Mouse (Mus musculus) left cerebral cortex, adult 2 months (tissue): ENCODE measurements around the gene Trim8. TPM values are rescaled to one million over a fixed set of nuclear protein-coding genes. Genes with fewer than 3 reads are reported as not detected.

Experiments used
- DNase-seq, 2 experiments: peaks; one replicate each; pipeline ENCODE4 v3.0.0; 2021 to 2022; ENCODE audit warnings: low spot score in 2 of 2, mixed read lengths in 1 of 2; ENCODE audit errors: extremely low spot score in 1 of 2
- H3K27ac ChIP-seq: fragments of 200-600 bp; 2 replicates; pipeline ENCODE4 v1.8.1; 2022
- H3K4me3 ChIP-seq: fragments of 200-600 bp; 2 replicates; pipeline ENCODE4 v1.8.1; 2022
- CTCF ChIP-seq: fragments of 200-600 bp; IDR thresholded peaks from 2 replicates; pipeline ENCODE4 v1.8.1; 2022; ENCODE audit warnings: antibody characterized with exemption, mild to moderate bottlenecking, moderate library complexity
- intact Hi-C: fragments of 180-260 bp; cut with DNase I; formaldehyde crosslinking; loops from one replicate; pipeline ENCODE4 v1.15.1; 2025
- total RNA-seq, 2 experiments: library from RNA; stranded (reverse); gene quantifications; 2 replicates each; pipeline ENCODE4 v1.2.3; 2021

The Trim8 gene
- total RNA-seq, 2 experiments from 2014 or later: 114 to 121 TPM

- H3K27ac ChIP-seq: no peak overlapping the region
- intact Hi-C loops: no loop called here
- H3K4me3 ChIP-seq: no peak overlapping the region
- no peak for DNase-seq
- no peak for TF ChIP-seq CTCF
Measured at GRCm38 (mm10) chr19:46509202-46509601, 7.7 kb downstream of the Trim8 start.

- no peak overlapping the region for H3K4me3 ChIP-seq
- intact Hi-C loops: no loop called here
- no peak for TF ChIP-seq CTCF
- H3K27ac ChIP-seq: no peak overlapping the region
- DNase-seq: no peak
Measured at GRCm38 (mm10) chr19:46509736-46510135, 8.2 kb downstream of the Trim8 start.

DNA sequence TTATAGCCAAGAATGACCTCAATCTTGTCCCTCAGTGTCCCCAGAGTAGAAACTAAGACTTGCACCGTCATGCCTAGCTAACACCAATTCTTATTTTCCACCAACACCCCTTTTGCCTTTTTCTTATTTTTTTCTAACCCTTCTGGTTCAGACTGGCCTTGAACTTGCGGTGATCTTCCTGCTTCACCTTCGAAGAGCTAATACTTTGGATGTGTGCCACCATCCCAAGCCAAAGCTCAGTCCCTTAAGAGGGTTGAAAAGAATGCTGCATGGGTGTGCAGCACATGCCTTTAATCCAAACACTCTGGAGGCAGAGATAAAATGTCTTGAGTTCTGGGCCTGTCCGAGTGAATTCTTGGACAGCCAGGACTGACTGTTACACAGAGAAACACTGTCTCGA is 8.9 kb downstream of the Trim8 start:
- no peak for DNase-seq
- TF ChIP-seq CTCF: no peak
- intact Hi-C loops: no loop called here
- Histone ChIP-seq H3K27ac (0 out of 2 replicates have a peak overlapping the region, but pooled peaks have one; percentile 24), H3K4me3 (no peak overlapping the region)

- intact Hi-C loops: no loop called here
- no peak for DNase-seq
Measured at GRCm38 (mm10) chr19:46510824-46511223, 9.3 kb downstream of the Trim8 start.

DNA sequence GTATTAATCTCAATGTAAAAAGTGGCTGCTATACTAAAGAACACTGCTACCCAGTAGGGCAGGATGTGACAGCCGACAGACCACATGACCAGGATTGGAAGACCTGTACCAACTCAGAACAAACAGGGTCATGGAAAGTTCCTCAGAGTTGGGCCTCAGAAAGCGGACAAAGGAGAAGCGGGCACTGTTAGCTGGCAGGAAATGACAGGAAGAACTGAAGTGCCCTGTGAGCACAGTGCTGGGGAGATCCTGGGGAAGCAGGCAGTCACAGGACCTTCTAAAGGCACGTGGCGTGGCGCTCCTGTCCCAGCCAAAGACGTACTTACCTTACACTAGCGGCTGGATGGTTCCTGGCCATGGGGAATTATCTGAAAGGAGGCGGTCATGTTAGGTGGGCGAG is 9.8 kb downstream of the Trim8 start:
- peak overlapping the region; percentile 12; the same call in 1 of the 2 replicates for H3K27ac ChIP-seq
- no peak for TF ChIP-seq CTCF
- intact Hi-C loops: no loop called here
- DNase-seq: no peak
- H3K4me3 ChIP-seq: no peak overlapping the region

More at GRCm38 (mm10) chr19:46510824-46511223, 9.3 kb downstream of the Trim8 start:
- H3K27ac ChIP-seq: 0 out of 2 replicates have a peak overlapping the region, but pooled peaks have one; percentile 24
- peak; percentile 53 for TF ChIP-seq CTCF
- no peak overlapping the region for H3K4me3 ChIP-seq

GRCm38 (mm10) chr19:46514387-46514786 is 12.9 kb downstream of the Trim8 start:
- no peak overlapping the region for H3K4me3 ChIP-seq
- intact Hi-C loops: no loop called here
- DNase-seq: no peak
- no peak overlapping the region for H3K27ac ChIP-seq
- TF ChIP-seq CTCF: no peak

- intact Hi-C loops: no loop called here
- no peak for TF ChIP-seq CTCF
- DNase-seq: no peak
- Histone ChIP-seq H3K4me3 (no peak overlapping the region), H3K27ac (no peak overlapping the region)
Measured at GRCm38 (mm10) chr19:46515287-46515821, 13.9 kb downstream of the Trim8 start.

GRCm38 (mm10) chr19:46516667-46517528 is 15.4 kb downstream of the Trim8 start:
- DNase-seq: no peak
- Histone ChIP-seq H3K4me3 (no peak overlapping the region), H3K27ac (no peak overlapping the region)
- no peak for TF ChIP-seq CTCF
- intact Hi-C loops: no loop called here

GRCm38 (mm10) chr19:46517529-46518351 is 16.2 kb downstream of the Trim8 start:
- no peak overlapping the region for H3K27ac ChIP-seq
- no peak for DNase-seq
- TF ChIP-seq CTCF: no peak
- intact Hi-C loops: no loop called here
- H3K4me3 ChIP-seq: no peak overlapping the region

GRCm38 (mm10) chr19:46518352-46518787 is 16.9 kb downstream of the Trim8 start:
- H3K4me3 ChIP-seq: no peak overlapping the region
- intact Hi-C loops: no loop called here
- peak overlapping the region; percentile 36; the same call in 1 of the 2 replicates for H3K27ac ChIP-seq
- TF ChIP-seq CTCF: no peak
- DNase-seq: no peak

DNA sequence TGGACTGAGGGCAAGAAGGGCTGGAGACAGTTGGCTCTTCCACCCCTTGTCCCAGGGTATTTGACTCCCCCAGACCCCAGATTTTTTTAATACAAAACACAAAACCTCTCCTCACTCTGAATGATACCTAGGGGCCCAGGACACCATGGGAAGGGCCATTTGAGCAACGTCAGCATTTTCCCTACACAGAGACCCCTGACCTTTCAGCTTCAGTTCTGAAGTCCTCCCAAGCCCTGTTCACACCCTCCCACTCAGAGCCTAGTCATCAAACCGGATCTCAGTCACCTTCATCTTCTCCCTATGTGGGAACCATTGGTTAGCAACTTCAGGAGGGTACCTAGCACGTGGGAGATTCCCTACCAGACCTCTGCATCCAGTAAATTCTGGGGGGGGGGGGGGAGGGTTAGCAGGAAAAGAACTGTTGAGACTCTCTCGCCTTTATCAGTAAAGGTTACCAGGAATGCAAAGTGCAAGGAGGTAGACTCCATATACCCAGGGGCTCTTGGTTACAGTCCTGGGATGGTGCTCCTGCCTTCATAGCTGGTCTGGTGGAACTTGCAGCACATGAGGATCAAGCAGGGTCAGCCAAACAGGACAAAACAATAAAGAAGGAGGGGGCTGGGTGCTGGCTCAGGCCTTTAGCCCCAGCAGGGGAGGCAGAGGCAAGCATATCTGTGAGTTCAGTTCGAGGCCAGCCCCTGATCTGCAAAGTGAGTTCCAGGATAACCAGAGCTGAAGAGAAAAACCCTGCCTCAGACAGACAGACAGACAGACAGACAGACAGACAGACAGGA is 17.5 kb downstream of the Trim8 start:
- DNase-seq: no peak
- H3K4me3 ChIP-seq: no peak overlapping the region
- intact Hi-C loops: no loop called here
- no peak overlapping the region for H3K27ac ChIP-seq
- TF ChIP-seq CTCF: no peak
